Mouse (Mus musculus) ES-Bruce4 (cell line): ENCODE data around the gene Pecr.
A peak's percentile ranks its signal among the peaks of the same experiment; 100 is the strongest.

ENCODE experiments used
- CTCF ChIP-seq: IDR thresholded peaks from one replicate; pipeline ENCODE4 v1.8.1; 2011; ENCODE audit warnings: low read depth, low read length
- EP300 ChIP-seq: IDR thresholded peaks from 2 replicates; pipeline ENCODE4 v1.6.1; 2011; ENCODE audit warnings: low read depth, low read length; ENCODE audit not compliant: insufficient read depth

DNA sequence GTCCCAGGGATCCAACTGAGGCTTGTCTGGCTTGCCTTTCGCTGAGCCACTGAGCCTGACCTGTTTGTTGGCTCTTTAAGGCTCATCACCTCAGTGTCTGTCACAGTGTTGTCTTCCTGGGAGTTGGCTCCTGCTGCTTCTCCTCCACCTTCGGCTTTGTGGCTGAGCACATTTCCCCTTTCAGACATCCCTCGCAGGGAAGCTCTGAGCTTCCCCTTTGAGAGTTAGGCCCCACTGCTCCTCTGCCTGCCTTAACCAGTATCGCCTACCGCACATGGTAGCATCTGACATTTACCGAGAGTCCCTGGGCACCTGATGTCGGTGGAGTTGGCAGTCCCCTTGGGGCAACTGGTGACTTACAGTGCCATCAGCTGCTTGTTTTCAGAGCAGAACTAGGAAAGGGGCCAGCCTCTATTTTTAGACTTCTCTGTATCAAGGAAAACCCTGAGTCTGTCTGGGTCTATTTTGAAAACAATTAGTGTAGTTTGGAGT is 69.6 kb downstream of the Pecr start:
- TF ChIP-seq CTCF = no peak
- TF ChIP-seq EP300 = 0 out of 2 replicates have a peak, but pooled peaks have one; percentile 33
